Mouse (Mus musculus): Measurements from ENCODE around the gene Utp4. TPM values are rescaled to one million over a fixed set of nuclear protein-coding genes. Genes with fewer than 3 reads are reported as not detected.

The Utp4 gene
- total and polyA plus RNA-seq, 3 experiments = 123 to 218 (median 174) TPM

DNA sequence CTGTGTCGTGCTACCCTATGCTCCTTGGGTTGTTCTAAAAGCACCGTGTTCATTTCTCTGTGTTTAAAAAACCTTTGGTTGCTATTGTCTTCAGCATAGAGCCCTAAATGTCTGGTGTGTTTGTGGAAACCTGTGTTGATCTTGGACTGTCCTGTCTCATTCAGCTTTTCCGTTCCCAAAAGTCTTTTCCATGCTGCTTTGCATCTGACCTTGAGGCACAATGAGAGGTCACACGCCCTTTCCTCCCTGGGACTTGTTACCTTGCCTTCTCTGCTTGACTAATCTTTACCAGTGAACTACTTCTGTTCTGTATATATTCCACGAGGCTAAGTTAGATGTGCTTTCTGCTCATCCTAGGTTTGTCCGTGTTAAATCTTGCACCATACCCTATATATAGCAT lies 14.0 kb downstream of the Utp4 start:
- Histone ChIP-seq H3K4me3 (ENCODE audit: control insufficient read depth in 1 of 2, insufficient read depth in 1 of 2, low read depth in 2 of 2, low read length in 2 of 2) (no peak overlapping the region), H3K4me1 (ENCODE audit: control insufficient read depth in 1 of 2, insufficient read depth in 2 of 2, low read length in 2 of 2) (no peaks in the 10 kb centered on the region), H3K9me3 (replicated peaks; ENCODE audit: insufficient read depth, low read length) (no peaks in the 10 kb centered on the region), H3K36me3 (ENCODE audit: control insufficient read depth in 1 of 2, insufficient read depth in 2 of 2, low read length in 2 of 2) (peaks cover 0 to 47% of the 10 kb centered on the region in 2 experiments; a peak in 2 of 4 replicates), H3K27me3 (ENCODE audit: control insufficient read depth in 1 of 2, insufficient read depth in 2 of 2, low read length in 2 of 2) (no peaks in the 10 kb centered on the region), H3K79me2 (ENCODE audit: control insufficient read depth, insufficient read depth, low read length, poor library complexity) (no peaks in the 10 kb centered on the region; the same call in 1 of the 2 replicates), H3K9ac (ENCODE audit: control insufficient read depth, low read depth, low read length, poor library complexity, severe bottlenecking) (no peak overlapping the region), H3K27ac (ENCODE audit: control insufficient read depth, low read depth, low read length) (no peak overlapping the region)
- TF ChIP-seq JUND (IDR thresholded peaks at IDR 0.05; ENCODE audit: low read depth, low read length) = no peak
- no peak for TF ChIP-seq ZNF384 (IDR thresholded peaks at IDR 0.05; ENCODE audit: low read depth, low read length)
- no peak for TF ChIP-seq RAD21 (IDR thresholded peaks at IDR 0.05; ENCODE audit: low read depth, low read length)
- TF ChIP-seq UBTF (IDR thresholded peaks at IDR 0.05; ENCODE audit: borderline replicate concordance, insufficient read depth, low read depth, low read length) = no peak
- TF ChIP-seq POLR2AphosphoS2 (IDR thresholded peaks at IDR 0.05; ENCODE audit: low read length) = no peak
- TF ChIP-seq CTCF (IDR thresholded peaks at IDR 0.05 in 2 of 3, conservative IDR thresholded peaks at IDR 0.05 in 1 of 3; ENCODE audit: control insufficient read depth in 1 of 3, insufficient read depth in 1 of 3, low read depth in 2 of 3, low read length in 3 of 3, poor library complexity in 1 of 3, severe bottlenecking in 1 of 3) = no peak
- DNase-seq (ENCODE audit: low read depth, low spot score) = no peak

DNA sequence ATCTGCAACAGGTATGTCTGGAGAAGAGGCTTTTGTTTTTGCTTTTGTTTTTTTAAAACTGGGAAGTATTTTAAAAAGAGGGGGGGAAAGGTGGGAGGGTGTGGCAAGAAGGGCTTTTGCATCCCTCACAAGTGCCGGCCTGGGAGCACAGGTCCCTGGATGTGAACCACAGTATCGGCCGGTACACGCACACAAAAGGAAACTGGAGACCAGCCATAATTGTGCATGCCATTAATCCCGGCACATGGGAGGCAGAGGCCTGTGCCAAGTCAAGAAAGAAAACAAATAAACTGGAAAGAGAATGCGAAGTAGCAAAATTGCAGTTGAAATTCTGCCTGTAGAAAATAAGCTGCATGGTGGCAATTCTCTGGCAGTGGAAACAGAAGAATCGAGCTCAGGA lies 14.9 kb downstream of the Utp4 start:
- no peaks in the 10 kb centered on the region; the same call in 1 of the 2 replicates for H3K79me2 ChIP-seq (ENCODE audit: control insufficient read depth, insufficient read depth, low read length, poor library complexity)
- H3K4me1 ChIP-seq (ENCODE audit: control insufficient read depth in 1 of 2, insufficient read depth in 2 of 2, low read length in 2 of 2) = no peaks in the 10 kb centered on the region
- H3K9ac ChIP-seq (ENCODE audit: control insufficient read depth, low read depth, low read length, poor library complexity, severe bottlenecking) = no peak overlapping the region
- no peaks in the 10 kb centered on the region for H3K9me3 ChIP-seq (replicated peaks; ENCODE audit: insufficient read depth, low read length)
- H3K36me3 ChIP-seq (ENCODE audit: control insufficient read depth in 1 of 2, insufficient read depth in 2 of 2, low read length in 2 of 2) = peaks cover 0 to 53% of the 10 kb centered on the region in 2 experiments; a peak in 2 of 4 replicates
- no peaks in the 10 kb centered on the region for H3K27me3 ChIP-seq (ENCODE audit: control insufficient read depth in 1 of 2, insufficient read depth in 2 of 2, low read length in 2 of 2)
- H3K27ac ChIP-seq (ENCODE audit: control insufficient read depth, low read depth, low read length) = no peak overlapping the region
- no peak for DNase-seq (ENCODE audit: low read depth, low spot score)
- no peak overlapping the region for H3K4me3 ChIP-seq (ENCODE audit: control insufficient read depth in 1 of 2, insufficient read depth in 1 of 2, low read depth in 2 of 2, low read length in 2 of 2)
- TF ChIP-seq E2F4 (IDR thresholded peaks at IDR 0.05; ENCODE audit: borderline replicate concordance, low read depth, low read length) = no peak
- no peak for TF ChIP-seq MAX (IDR thresholded peaks at IDR 0.05; ENCODE audit: low read length)

DNA sequence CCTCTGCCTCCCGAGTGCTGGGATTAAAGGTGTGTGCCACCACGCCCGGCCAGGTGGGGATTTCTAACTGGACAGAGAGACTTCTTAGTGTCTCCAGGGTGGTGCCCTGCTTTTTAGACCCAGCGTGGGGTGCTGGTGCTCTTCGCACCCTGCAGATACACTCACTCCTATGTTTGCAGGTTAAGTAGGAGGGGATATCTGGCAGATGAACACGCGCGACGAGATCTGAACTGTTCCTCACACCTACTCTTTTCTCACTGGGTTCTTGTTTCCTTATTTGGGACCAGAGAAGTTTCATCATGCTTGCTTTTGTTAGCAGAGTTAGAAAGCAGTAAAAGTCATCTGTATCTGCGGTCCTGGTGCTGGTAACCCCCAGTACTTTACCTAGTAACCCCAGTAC lies 20.2 kb downstream of the Utp4 start:
- H3K79me2 ChIP-seq (ENCODE audit: control insufficient read depth, insufficient read depth, low read length, poor library complexity) = no peaks in the 10 kb centered on the region
- no peaks in the 10 kb centered on the region for H3K27me3 ChIP-seq (ENCODE audit: control insufficient read depth in 1 of 2, insufficient read depth in 2 of 2, low read length in 2 of 2)
- no peaks in the 10 kb centered on the region for H3K9me3 ChIP-seq (replicated peaks; ENCODE audit: insufficient read depth, low read length)
- no peaks in the 10 kb centered on the region for H3K4me1 ChIP-seq (ENCODE audit: control insufficient read depth in 1 of 2, insufficient read depth in 2 of 2, low read length in 2 of 2)
- H3K4me3 ChIP-seq (ENCODE audit: control insufficient read depth in 1 of 2, insufficient read depth in 1 of 2, low read depth in 2 of 2, low read length in 2 of 2) = no peak overlapping the region
- H3K27ac ChIP-seq (ENCODE audit: control insufficient read depth, low read depth, low read length) = no peak overlapping the region
- no peak for DNase-seq (ENCODE audit: low read depth, low spot score)
- H3K36me3 ChIP-seq (ENCODE audit: control insufficient read depth in 1 of 2, insufficient read depth in 2 of 2, low read length in 2 of 2) = peaks cover 0 to 57% of the 10 kb centered on the region in 2 experiments; a peak in 2 of 4 replicates
- H3K9ac ChIP-seq (ENCODE audit: control insufficient read depth, low read depth, low read length, poor library complexity, severe bottlenecking) = no peak overlapping the region
- TF ChIP-seq MAZ (IDR thresholded peaks at IDR 0.05; ENCODE audit: low read depth, low read length) = no peak
- no peak for TF ChIP-seq POLR2A (IDR thresholded peaks at IDR 0.05; ENCODE audit: control insufficient read depth in 1 of 2, insufficient read depth in 1 of 2, low read depth in 1 of 2, low read length in 2 of 2, poor library complexity in 1 of 2)
- no peak for TF ChIP-seq SIN3A (IDR thresholded peaks at IDR 0.05; ENCODE audit: low read length)
- no peak for TF ChIP-seq ZNF384 (IDR thresholded peaks at IDR 0.05; ENCODE audit: low read depth, low read length)
- TF ChIP-seq MYC (IDR thresholded peaks at IDR 0.05; ENCODE audit: low read depth, low read length) = no peak
- TF ChIP-seq ZKSCAN1 (IDR thresholded peaks at IDR 0.05; ENCODE audit: low read depth, low read length) = no peak
- no peak for TF ChIP-seq ETS1 (IDR thresholded peaks at IDR 0.05; ENCODE audit: low read depth, low read length)
- no peak for TF ChIP-seq MYB (IDR thresholded peaks at IDR 0.05; ENCODE audit: low read depth, low read length)
- TF ChIP-seq ELF1 (IDR thresholded peaks at IDR 0.05; ENCODE audit: low read depth, low read length) = no peak
- TF ChIP-seq MAX (IDR thresholded peaks at IDR 0.05; ENCODE audit: low read length) = no peak
- no peak for TF ChIP-seq TBP (IDR thresholded peaks at IDR 0.05; ENCODE audit: low read depth, low read length)
- no peak for TF ChIP-seq POLR2AphosphoS5 (IDR thresholded peaks at IDR 0.05; ENCODE audit: borderline replicate concordance, low read depth, low read length)
- TF ChIP-seq GABPA (IDR thresholded peaks at IDR 0.05; ENCODE audit: low read depth, low read length) = no peak
